Mouse (Mus musculus) kidney, adult 2 months (tissue): ENCODE results near the gene Hinfp.

Experiments used
- CTCF ChIP-seq: fragments of 200-500 bp; conservative IDR thresholded peaks from 2 replicates; pipeline ENCODE4 v1.5.1; 2011; ENCODE audit warnings: low read depth, mild to moderate bottlenecking, control low read depth, low read length, moderate library complexity, mixed read lengths; ENCODE audit not compliant: insufficient read depth, insufficient read length
- POLR2A ChIP-seq: fragments of 200-500 bp; IDR thresholded peaks from one replicate; pipeline ENCODE4 v1.6.1; 2011; ENCODE audit warnings: low read depth, low read length, control low read depth

GRCm38 (mm10) chr9:44314910-44315309, 9.4 kb upstream of the Hinfp start:
- no peak for TF ChIP-seq CTCF
- TF ChIP-seq POLR2A = no peak
